Mouse (Mus musculus) gastrocnemius, postnatal 4 days (tissue): ENCODE results near the gene Ciita. TPM values are rescaled to one million over a fixed set of nuclear protein-coding genes. Genes with fewer than 3 reads are reported as not detected.

Source experiments
- DNase-seq, 2 experiments: peaks; one replicate each; pipeline ENCODE4 v3.0.0; 2021 to 2022; ENCODE audit warnings: low spot score in 2 of 2, mixed read lengths in 2 of 2
- long read RNA-seq, 2 experiments: library from polyadenylated mRNA; stranded (forward); transcript quantifications; one replicate each; pipeline ENCODE4 v2.0.0; 2021
- total RNA-seq, 2 experiments: library from RNA; stranded (reverse); gene quantifications; 2 replicates each; pipeline ENCODE4 v1.2.3; 2021

Ciita gene
- total RNA-seq: under 1 TPM; 0.17 to 0.29 TPM
- long read RNA-seq, experiment 1: 0 reads
- long read RNA-seq, experiment 2: 0 reads

DNA sequence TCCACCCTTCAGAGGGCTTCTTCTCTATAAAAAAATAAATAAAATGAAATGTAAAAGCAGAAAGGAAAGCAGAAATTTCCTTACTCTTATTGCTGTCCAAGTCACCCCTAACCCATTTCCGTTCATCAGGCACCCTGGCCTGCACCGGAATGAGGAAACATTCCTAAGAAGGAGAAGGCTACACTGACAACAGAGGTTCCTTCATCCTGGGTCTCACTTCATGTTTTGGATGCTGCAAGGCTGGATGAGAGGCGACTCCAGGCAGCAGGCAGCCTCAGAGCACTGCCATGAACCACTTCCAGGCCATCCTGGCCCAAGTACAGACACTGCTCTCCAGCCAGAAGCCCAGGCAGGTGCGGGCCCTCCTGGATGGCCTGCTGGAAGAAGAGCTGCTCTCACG is at the start of gene Ciita:
Gene Ciita, plus strand, starts transcription at position 203 of the 400 bp plus-strand sequence.
- no peak for DNase-seq

DNA sequence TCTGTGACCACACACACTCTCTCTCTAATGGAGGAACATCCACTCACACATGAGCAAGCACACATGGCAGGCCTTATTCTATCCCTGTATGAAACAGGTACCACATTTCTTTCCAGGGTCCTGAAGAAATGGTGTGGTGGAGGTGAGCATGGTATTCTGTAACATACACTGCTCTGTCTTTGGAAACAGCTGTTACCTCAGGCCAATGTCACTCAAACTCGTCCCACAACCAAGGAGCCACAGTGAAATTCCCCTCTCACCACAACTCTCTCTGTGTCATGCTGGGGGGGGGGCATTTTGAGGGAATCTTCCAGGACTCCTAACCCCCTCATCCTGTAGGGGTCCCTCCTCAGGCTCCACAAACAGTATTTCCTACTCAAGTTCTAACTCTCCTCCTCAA is 47.9 kb upstream of the Ciita start:
- no peak for DNase-seq

DNA sequence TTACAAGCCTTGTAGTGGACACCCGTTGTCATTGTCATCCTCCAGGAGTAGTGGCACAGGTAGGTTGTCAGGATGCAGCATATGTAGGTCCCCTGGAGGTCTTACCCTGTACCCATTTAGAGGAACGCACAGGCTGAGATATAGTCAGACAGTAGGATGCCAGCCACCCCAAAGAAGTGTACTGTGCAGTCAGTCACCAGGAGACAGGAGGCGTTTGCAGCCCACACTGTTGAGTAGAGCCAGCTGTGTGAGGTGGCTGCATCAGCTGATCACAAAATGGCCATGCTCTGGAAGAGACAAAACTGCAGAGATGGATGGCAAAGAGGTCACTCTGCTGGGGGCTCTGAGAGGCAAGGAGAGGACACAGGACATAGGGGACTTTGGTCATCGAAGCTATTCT is 47.5 kb upstream of the Ciita start:
- no peak for DNase-seq

DNA sequence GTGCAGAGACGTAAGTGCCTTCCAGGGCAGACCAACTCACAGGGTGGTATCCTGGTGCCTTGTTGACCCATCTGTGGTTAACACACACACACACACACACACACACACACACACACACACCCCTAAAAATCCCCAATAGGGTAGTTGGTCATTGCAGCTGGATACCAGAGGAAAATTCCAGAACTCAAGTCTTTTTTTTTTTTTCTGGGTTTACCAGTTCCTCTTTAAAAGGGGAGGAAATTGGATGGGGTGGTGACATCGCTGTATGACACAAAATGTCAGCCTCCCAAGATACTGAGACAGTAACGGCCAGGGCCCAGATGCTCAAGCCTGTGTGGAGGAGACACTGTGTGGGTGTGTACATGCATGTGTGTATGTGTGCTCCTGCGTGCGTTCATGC is 46.5 kb upstream of the Ciita start:
- DNase-seq: no peak

DNA sequence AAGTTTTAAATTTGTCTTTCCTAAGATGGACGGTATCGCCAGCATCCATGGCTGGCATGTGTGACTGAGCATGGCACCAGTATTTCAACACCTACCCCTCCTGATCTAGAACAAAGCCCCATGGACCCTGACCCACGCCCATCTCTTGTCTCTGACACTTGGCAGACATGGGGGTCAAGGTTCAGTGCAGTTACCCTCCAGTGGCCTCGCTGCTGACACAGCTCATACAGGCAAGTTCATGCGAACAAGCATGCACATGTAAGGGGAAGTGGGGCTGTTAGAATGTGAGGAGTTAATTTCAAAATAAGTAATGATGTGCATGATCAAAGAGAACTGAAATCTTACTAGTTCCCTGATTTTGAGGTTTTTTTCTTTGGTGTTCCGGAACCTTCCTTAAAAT is 43.7 kb upstream of the Ciita start:
- no peak for DNase-seq

DNA sequence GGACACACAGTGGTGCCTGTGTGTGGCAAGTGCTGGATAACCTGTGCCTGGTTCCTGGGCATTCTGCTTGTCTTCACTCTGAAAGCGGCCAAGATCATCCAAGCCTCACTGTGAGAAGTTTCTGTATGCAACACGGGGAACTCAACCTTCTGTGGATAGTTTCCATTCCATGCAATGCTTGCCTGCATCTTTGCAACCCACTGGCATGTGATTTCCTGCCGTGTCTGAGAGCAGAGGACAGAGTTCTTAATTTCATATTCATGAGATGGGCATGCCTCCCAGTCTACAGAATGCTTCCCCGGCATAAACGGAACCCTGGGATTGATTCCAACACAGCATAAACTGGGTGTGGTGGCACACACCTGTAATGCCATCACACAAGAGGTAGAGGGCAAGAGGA is 41.8 kb upstream of the Ciita start:
- DNase-seq: no peak

DNA sequence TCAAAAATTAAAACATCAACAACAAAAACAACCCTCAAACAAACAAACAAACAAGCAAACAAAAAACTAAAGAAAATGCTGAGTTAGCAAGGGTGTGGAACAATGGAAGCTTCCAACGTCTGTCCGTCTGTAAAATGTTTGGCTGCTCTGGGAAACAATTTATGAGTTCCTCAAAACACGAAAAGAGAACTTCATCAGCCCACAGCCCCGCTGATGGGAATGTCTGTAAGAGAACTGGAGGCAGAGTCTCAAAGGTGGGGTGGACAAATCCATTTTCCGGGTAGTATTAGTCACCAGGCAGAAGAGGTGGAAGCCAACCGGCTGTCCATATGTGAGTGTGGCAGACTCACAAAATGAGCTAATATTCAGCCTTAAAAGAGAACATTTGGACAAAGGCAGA is 38.5 kb upstream of the Ciita start:
- DNase-seq: no peak

DNA sequence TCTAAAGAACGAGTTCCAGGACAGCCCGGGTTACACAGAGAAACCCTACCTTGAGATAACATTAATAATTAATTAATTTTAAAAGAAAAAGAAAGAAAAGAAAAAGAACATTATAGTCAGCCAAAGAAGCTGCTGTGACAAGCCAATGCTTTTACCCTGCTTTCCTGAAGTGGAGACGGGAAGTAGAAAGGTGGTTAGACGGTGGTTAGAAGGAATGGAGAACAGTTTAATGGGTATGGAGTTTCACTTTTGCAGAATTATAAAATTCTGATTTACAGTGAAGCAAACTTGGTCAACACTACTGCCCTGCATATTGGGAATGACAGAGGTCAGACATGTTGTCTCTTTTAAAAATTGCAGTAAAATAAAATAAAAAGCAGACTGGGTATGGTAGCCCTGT is 38.1 kb upstream of the Ciita start:
- no peak for DNase-seq

DNA sequence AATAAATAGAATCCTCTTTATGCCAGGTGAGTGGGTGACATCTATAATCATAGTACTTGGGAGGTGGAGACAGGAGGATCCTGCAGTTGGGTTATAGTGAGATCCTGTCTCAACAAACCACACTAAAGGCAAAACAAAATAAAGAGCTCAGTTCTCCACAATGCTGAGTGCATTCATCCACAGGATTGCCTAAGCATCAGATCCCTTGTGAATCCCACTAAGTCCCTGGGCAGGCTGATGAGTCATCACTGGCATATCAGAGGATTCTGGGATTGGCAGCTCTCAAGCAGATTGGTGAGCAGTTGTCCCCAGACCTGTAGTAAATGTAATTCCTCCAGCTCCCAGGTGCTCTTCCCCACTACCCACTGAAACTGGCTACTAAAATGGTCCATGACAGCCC is 36.1 kb upstream of the Ciita start:
- DNase-seq: no peak

DNA sequence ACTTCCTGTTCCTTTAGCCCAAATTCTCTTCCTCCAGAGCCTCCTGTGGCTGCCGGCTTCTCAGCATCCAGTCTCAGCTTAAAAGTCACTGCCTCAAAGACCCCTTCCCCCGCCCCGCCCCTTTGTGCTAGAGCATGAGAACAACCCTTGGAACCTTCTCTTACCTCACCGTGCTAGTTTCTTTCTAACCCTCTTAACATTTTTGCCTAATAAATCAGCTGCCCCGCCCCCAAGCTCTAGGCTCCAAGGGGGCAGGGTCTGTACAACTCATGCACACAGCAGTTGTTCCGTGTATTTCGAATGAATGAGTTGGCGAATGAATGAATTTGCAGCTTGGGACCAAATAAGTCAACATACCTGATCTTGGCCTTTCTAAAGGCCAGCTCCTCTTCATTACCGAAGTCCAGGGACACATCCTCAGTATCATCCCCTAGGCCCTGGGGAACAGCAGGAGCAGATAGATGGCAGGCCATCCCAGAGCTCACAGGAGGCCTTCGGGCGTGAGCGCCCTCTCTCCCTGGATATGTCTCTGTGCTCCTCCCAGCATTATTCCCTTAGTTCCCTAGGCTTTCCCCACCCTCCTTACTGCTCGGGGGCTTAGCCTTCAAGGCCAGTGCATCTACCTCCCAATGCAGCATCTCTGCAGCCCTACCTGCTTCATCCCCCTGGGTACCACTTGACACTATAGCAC is 33.1 kb upstream of the Ciita start:
- no peak for DNase-seq

DNA sequence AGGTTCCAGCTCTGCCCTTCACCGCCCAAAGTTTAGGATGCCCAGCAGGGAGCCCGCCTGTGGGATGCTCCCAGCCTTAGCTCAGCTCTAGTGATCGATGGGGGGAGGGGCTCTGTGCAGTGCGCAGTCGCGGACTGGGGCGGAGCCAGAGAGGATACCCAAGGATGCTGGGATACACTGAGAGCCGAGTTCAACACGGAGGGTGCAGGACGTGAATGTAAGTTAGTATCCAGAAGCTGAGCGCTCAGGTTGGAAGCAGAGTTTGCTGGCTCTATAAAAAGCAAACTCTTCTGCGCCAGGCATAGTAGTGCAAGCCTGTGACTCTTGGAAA is 32.6 kb upstream of the Ciita start, which contains the start of gene Tvp23a:
Gene Tvp23a, minus strand, starts transcription at position 99 of the 331 bp plus-strand sequence.
- DNase-seq: peak; percentile 54 to 76

DNA sequence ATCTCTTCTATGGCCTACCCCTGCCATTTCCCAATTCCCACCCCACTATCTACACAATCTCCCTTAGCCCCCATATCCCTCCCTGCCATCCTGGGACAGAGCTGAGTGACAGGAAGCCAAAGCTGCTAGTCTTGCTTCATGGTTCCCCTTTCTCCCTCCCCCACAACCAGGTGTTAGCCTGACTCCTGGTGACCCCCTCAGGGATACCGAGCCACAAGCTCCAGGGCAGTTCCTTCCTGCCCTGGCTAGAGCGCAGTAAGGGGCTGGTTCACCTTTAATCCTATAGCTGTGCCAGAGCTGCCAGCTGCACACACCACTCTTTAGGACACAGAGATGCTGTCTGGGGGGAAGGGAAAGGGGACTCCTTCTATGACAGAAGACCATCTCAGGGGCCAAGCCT is 32.1 kb upstream of the Ciita start:
- DNase-seq: no peak

DNA sequence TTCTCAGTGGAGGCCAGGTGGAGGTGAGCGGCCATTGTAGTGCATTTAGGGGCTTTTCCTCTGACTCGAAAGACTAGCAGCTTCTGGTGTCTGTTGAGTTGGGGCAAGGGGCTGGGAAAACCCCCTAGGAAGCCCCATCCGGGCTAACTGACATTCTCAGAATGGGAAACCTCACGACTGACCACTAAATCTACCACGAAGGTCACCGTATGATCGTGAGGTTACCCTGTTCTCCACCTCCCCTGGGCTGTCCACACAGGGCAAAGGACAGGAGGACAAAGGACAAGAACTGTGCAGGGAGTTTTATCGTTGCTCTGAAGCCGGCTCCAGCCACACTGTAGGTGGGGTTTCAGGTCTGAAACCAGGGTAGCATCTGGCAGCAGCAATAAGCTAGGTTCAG is 30.9 kb upstream of the Ciita start:
- DNase-seq: no peak

DNA sequence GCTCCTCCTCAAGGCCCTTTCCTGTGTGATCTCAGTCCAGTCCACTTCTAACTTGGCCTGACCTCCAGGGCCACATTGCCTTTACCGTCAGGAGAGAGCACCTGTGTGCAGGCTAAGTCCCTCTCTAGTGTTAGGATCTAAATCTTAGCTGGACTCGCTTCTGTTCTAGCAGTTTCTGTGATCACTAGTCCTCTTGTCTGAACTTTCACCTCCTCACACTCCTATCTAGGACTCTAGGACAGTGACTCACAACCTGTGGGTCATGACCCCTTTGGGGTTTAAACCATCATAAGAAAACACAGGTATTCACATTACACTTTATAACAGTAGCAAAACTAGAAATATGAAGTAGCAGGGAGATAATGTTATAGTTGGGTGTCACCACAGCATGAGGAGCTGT is 28.0 kb upstream of the Ciita start:
- DNase-seq: no peak

DNA sequence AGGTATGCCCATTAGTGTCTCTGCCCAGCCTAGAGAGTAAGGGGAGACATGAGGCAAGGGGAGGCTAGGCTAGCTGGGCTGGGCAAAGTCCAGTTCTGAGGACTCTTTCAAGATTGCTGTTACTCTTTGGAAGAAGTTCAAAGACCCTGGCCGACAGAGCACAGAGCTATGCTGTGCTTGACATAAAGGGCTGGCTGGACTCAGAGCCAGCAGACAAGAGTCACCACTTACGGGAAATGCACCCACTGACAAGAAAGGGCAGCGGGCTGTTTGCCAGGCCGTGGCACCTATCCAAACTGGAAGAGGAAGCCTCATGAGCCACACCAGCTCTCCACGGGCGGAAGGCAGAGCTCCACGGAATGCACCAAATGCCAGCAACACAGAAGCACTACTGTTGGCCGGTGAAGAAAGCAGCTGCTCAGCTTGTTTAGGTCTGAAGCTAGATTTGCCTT is 27.4 kb upstream of the Ciita start:
- DNase-seq: peak; percentile 42 to 69

DNA sequence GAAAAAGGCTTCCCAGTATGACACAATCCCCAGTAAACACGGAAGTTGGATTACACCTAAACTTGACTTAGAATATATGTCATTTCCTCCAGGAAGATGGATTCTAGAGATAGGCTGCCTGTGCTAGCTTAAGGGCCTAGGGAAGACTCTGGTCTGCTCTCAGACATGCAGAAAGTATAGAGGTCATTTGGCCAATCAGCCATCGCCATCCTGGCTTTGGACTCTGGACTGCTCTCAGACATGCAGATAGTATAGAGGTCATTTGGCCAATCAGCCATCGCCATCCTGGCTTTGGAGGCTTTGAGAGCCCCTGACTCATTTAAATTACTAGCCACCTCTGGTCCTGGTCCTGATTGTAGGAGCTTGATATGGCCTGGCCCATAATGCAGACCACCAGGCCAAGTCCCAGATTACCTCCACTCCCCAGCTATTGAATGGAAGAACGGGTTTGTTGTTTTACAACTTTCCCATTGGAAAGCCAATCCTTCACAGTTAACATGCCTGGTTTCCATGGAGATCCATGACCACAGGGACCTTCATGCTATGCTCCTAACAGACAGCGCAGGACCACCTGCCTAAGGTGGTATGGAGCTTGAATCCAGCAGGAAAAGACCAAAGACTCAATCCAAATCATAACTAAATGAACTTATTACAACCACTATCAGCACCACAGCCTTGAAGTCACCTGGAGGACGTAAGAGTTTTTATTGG is 25.8 kb upstream of the Ciita start:
- no peak for DNase-seq

DNA sequence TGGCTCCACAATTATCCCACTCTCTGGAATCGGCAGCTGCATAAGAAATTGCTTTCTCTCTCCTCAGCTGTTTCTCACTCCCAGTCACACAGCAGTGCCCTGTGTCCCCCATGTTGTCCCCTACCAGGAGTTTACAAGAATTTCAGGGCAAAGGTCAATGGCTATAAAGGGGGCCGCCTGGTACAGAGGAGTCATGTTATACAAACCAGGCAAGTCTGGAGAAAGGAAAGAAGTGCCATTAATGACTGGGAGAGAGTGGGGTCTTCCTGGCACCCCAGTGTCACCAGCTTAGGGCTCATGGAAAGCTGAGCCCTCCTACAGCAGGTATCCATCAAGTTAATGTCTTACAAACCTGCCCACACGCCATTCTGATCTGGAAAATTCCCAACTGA is 25.3 kb upstream of the Ciita start:
- DNase-seq: no peak

DNA sequence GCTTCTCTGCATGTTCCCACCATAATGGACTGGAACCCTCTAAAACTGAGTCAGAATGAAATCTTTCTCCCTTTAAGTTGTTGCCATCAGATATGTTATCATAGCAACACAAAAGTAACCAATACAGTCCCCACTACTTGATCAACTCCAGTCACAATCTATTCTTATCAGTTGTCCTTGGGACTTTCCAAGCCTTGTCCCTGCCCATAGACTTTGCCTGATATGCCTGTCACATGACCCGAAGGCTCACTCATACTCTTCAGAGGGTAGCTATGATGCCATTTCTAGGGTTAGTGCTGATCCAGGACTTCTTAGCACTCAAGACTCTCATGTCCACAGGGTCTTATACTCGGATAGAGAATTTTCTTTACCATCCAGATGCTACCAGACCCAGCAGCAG is 19.7 kb upstream of the Ciita start:
- DNase-seq: no peak

DNA sequence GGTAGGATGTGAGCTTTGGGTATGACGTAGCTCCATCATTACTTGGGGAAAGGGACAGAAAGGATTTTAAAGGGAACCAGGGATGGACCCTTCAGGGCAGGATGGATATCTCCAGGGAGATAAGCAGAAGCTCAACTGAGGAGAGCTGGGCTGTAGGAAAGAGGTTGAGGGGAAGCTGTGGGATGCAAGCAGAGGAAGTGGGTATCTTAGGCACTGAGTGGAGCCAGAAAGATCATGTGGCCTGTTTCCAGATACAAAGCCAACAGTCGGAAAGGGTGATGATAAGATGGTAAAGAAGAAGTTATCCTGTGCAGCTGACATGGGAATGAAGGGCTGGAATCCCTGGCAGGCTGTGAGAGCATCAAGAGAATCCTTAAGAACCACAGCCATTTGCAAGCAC is 18.7 kb upstream of the Ciita start:
- DNase-seq: no peak

DNA sequence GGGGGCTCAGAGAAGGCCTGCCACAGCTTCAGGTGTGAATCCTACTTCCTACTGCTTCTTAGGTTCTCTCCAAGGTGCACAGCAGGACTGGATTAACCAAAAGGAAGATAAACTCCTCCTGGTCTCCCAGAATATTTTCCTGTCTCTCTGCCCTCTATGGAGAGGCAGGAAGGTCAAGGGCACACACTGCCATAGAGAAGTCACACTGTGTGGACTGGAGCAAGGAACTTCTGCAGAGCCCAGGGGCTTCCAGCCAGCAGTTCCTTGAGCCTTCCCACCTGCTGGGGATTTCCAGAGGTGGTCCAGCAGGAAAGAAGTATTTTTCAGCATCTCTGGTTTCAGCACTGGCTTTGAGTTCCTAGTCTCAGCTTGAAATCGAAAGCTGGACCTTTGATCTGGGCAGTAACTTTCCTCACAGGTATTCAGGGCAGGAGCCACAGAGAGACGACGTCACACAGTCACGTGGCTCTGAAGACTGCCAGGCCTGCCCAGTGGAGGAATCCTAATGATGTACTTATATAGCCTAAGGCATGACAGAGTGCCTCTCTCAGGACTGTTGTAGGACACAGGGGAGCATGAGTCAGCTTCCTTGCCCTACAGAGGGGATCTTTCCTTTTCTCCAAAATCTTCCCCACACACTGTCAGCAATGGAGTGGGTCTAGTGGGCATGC is 14.7 kb upstream of the Ciita start:
- no peak for DNase-seq

DNA sequence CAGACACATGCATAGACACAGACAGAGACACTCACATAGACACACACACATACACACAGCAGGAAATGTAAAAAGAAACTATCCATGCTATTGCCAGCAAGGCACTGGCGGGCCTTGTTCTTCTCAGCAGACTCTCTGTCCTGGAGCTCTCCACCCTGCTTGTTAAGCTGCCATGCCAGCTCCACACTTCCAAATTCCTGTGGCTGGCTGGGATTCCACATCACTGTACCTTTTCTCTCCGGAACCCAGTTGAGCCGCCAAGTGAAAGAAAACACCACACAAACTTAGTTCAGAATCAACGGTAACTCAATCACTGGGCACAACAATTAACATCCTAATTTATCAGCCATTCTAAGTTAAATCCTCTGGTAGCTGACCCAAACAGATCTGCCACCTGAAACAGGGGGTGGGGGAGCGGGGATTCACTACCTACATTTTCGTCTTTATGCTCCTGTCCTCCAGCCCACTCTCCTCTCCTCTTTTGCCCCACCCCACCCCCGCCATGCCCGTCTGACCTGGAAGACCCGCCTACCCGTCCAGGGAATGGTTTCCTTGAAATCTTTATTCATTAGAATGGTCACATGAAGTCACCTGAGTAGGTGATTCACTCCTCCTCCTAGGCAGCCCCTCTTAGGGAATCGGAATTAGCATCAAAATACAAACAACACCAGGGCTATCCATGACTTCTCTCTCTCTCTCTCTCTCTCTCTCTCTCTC is 12.3 kb upstream of the Ciita start:
- DNase-seq: no peak

DNA sequence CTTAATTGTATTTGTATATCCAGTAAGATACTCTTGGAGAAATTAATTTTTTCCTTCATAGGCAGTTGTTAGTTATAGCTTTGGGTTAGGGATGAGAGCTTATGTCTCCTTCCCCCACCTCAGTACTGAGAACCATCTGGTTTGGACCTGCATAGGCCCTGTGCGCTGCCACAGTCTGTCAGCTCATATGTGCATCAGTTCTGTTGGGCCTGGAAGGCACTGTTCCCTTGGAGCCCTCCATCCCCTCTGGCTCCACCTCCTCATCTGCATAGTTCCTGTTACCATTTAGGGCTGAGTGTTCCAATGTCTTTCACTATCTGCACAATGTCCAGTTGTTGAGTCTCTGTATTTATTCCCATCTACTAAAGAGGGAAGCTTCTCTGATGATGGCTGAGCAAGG is 11.7 kb upstream of the Ciita start:
- no peak for DNase-seq
